Mouse (Mus musculus) hindbrain, embryonic 10.5 days (tissue): Measurements from ENCODE around the gene Pfdn4. TPM values are rescaled to one million over a fixed set of nuclear protein-coding genes. Genes with fewer than 3 reads are reported as not detected.
"Not testable (repeated sequence)": the region's sequence is repeated elsewhere in the genome, so short reads cannot be mapped to it uniquely, and the experiment has no call there.

ENCODE experiments used
- DNase-seq: peaks from one replicate; pipeline ENCODE4 v3.0.0-alpha.2; 2017; ENCODE audit warnings: low spot score
- H3K27ac ChIP-seq: fragments of 300-500 bp; sonication (generic); 2 replicates; pipeline ENCODE4 v1.5.1; 2016; ENCODE audit warnings: mild to moderate bottlenecking, moderate library complexity
- H3K27me3 ChIP-seq: fragments of 300-500 bp; sonication (generic); 2 replicates; pipeline ENCODE4 v1.6.1; 2016; ENCODE audit warnings: mild to moderate bottlenecking; ENCODE audit not compliant: poor library complexity, insufficient read depth, severe bottlenecking
- H3K36me3 ChIP-seq: fragments of 300-500 bp; sonication (generic); 2 replicates; pipeline ENCODE4 v1.6.1; 2016; ENCODE audit warnings: mild to moderate bottlenecking, moderate library complexity
- H3K4me1 ChIP-seq: fragments of 300-500 bp; sonication (generic); replicated peaks from 2 replicates; pipeline ENCODE4 v1.6.1; 2016; ENCODE audit warnings: mild to moderate bottlenecking
- H3K4me3 ChIP-seq: fragments of 300-500 bp; sonication (generic); 2 replicates; pipeline ENCODE4 v1.5.1; 2016; ENCODE audit warnings: mild to moderate bottlenecking, moderate library complexity
- H3K9me3 ChIP-seq: fragments of 300-500 bp; sonication (generic); 2 replicates; pipeline ENCODE4 v1.6.1; 2016; ENCODE audit warnings: mild to moderate bottlenecking, moderate library complexity
- WGBS: fragments of 180-500 bp; shearing (Covaris S2); methylation state at CpG from one replicate; pipeline ENCODE4 v1.1.7; 2016; 5-methylcytosine and 5-hydroxymethylcytosine counted together
- polyA plus RNA-seq: library from polyadenylated mRNA; unstranded; fragments of >200 nt; fragmentation: Nextera tagmentation; extraction: Ambion mirVana; gene quantifications from 2 replicates; pipeline ENCODE4 v1.2.1, GENCODE M21; 2016

The Pfdn4 gene
- 93.1 and 104 TPM in 2 replicates for polyA plus RNA-seq

DNA sequence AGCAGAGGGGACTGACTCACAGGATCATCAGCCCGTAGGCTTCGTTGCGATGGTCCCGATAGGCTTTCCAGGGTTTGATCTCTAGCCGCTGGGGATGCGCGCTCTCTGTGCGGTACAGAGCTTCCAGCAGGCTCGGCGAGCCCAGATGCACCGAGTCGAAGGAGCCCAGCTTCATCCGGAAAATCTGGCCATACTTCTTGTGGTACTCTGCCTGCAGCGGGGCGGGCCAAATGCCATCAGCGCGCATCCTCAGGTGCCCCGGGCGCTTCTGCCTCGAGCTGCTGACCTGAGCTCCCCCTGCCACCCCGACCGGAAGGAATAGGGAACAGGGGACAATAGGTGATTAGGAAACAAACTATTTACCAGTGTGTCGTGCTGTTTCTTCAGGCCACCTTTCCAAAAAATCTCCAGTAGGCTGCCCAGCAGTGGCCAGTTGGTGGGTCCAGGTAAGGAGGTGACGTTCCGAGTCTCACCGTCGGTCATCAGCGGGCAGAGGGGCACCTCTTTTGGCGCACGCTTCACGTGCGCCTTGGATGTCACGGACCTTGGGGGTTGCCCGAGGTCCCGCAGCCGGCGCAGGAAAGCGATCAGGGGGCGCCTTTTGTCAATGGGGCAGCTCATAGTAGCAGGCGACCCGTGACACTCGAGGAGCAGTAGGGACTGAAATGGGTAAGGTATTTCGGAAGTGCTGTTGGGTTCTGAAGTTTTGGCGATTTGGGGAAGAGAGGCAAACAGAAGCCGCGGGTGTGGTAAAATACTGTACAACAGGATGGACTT lies at the start of gene Pfdn4:
Gene Pfdn4, plus strand, starts transcription at position 275 of the 777 bp plus-strand sequence.
- Histone ChIP-seq H3K36me3 (no peaks in the 10 kb centered on the region), H3K4me3 (peak within 1 kb of the TSS; percentile 51), H3K27me3 (peaks cover 88% of the 10 kb centered on the region), H3K27ac (0 out of 2 replicates have a peak within 1 kb of the TSS, but pooled peaks have one; percentile 16), H3K9me3 (no peaks in the 10 kb centered on the region), H3K4me1 (peaks cover 32% of the 10 kb centered on the region)
- under 1% methylated on average over 46 of the region's 46 CpGs for WGBS
- peak; percentile 61 for DNase-seq

- Histone ChIP-seq H3K9me3 (no peaks in the 10 kb centered on the region), H3K27ac (no peak overlapping the region), H3K36me3 (no peaks in the 10 kb centered on the region), H3K4me1 (peaks cover 9% of the 10 kb centered on the region), H3K4me3 (no peak overlapping the region), H3K27me3 (0 out of 2 replicates have a peak, but pooled peaks cover 3% of the 10 kb centered on the region)
- WGBS, result 81% methylated on average over 5 of the region's 5 CpGs
- no peak for DNase-seq
Measured at GRCm38 (mm10) chr2:170446843-170447383, 49.3 kb upstream of the Pfdn4 start.

GRCm38 (mm10) chr2:170447651-170448050 lies 48.6 kb upstream of the Pfdn4 start:
- Histone ChIP-seq H3K4me3 (no peak overlapping the region), H3K36me3 (no peaks in the 10 kb centered on the region), H3K27me3 (peaks cover 8% of the 10 kb centered on the region; the same call in 1 of the 2 replicates), H3K4me1 (peaks cover 12% of the 10 kb centered on the region), H3K9me3 (no peaks in the 10 kb centered on the region), H3K27ac (no peak overlapping the region)
- WGBS, result 74% methylated on average over 10 of the region's 10 CpGs
- DNase-seq, result no peak

- Histone ChIP-seq H3K27ac (no peak overlapping the region), H3K36me3 (no peaks in the 10 kb centered on the region), H3K4me3 (no peak overlapping the region), H3K4me1 (peaks cover 12% of the 10 kb centered on the region), H3K27me3 (peaks cover 8% of the 10 kb centered on the region; the same call in 1 of the 2 replicates), H3K9me3 (no peaks in the 10 kb centered on the region)
- DNase-seq, result peak; percentile 87
- WGBS, result 12% methylated on average over 9 of the region's 9 CpGs
Measured at GRCm38 (mm10) chr2:170450933-170451332, 45.3 kb upstream of the Pfdn4 start.

GRCm38 (mm10) chr2:170453809-170454208 lies 42.4 kb upstream of the Pfdn4 start:
- not testable (repeated sequence) for H3K4me3 ChIP-seq
- 45% methylated on average over 4 of the region's 4 CpGs for WGBS

GRCm38 (mm10) chr2:170459183-170459582 lies 37.0 kb upstream of the Pfdn4 start:
- 67% methylated on average over 10 of the region's 10 CpGs for WGBS
- H3K4me1 ChIP-seq, result peaks cover 33% of the 10 kb centered on the region
- DNase-seq, result no peak
- no peak overlapping the region for H3K4me3 ChIP-seq
- H3K9me3 ChIP-seq, result no peaks in the 10 kb centered on the region
- H3K27me3 ChIP-seq, result 0 out of 2 replicates have a peak, but pooled peaks cover 7% of the 10 kb centered on the region
- H3K27ac ChIP-seq, result peak overlapping the region; percentile 45; the same call in 1 of the 2 replicates
- no peaks in the 10 kb centered on the region for H3K36me3 ChIP-seq

More at GRCm38 (mm10) chr2:170453809-170454208, 42.4 kb upstream of the Pfdn4 start:
- DNase-seq, H3K27ac ChIP-seq, H3K27me3 ChIP-seq, H3K9me3 ChIP-seq, H3K36me3 ChIP-seq: not testable (repeated sequence)
- H3K4me1 ChIP-seq, result peaks cover 22% of the 10 kb centered on the region

DNA sequence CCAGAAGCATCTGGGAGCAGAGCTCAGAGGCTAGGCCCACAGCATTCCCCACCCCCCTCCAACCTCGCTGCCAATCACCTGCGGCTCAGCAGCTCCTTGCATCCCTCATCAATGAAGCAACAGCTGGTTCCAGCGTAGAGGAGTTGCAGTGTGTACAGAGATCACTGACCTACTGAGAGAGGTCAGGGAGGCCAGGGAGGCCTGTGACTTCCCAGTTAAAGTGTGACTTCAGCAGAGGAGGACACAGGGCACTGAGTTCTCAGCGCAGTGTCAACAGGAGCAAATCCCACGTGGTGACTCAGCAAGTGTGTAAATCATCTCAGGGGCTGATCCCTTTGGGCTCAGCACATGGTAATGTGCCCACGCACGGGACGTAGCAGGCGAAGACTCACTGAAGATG lies 36.4 kb upstream of the Pfdn4 start:
- no peaks in the 10 kb centered on the region for H3K9me3 ChIP-seq
- no peaks in the 10 kb centered on the region for H3K36me3 ChIP-seq
- 0 out of 2 replicates have a peak, but pooled peaks cover 7% of the 10 kb centered on the region for H3K27me3 ChIP-seq
- H3K4me1 ChIP-seq, result peaks cover 33% of the 10 kb centered on the region
- no peak overlapping the region for H3K4me3 ChIP-seq
- WGBS, result 22% methylated on average over 9 of the region's 9 CpGs
- DNase-seq, result peak; percentile 75
- H3K27ac ChIP-seq, result peak overlapping the region; percentile 45

DNA sequence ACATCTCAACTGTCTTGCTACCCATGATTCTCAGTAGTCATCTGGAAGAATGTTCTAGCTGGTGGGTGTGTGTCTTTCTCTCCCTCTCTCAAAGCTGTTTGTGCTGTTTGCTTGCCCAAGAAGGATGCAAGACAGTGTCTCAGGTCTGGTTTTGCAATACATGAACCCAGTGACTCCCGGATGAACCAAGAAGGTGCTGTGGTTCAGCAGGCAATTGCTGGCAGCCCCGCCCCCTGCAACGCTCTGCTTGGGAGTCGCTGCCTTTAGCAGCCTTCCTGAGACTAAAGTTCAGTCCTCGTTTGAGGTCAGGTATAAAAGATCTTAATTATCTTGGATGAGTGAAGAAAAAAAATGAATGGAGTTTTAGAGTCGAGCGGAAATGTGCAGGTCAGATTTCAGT lies 34.6 kb upstream of the Pfdn4 start:
- H3K27me3 ChIP-seq, result 0 out of 2 replicates have a peak, but pooled peaks cover 7% of the 10 kb centered on the region
- H3K9me3 ChIP-seq, result no peaks in the 10 kb centered on the region
- whole genome bisulfite sequencing, result 73% methylated on average over 7 of the region's 7 CpGs
- no peaks in the 10 kb centered on the region for H3K36me3 ChIP-seq
- H3K4me3 ChIP-seq, result no peak overlapping the region
- no peak overlapping the region for H3K27ac ChIP-seq
- DNase-seq, result no peak
- peaks cover 33% of the 10 kb centered on the region for H3K4me1 ChIP-seq

DNA sequence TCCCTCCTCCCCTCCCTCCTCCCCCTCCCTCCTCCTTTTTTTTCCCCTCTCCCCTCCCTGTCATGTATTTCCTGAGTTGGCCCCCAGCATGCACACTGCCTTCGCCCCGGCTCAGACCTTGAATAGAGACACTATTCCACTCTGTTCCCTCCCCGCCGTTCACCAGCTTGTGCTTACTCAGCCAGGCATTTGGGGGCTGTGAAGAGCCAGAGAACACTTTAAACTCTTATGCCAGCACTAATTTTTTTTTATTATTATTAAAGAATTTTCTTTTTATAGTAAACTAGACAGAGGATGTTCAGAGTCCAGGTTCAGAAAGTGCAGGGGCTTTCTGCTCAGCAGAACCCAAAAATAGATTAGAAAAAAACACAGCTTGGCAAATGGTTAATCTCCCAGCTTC lies 31.4 kb upstream of the Pfdn4 start:
- H3K36me3 ChIP-seq, result no peaks in the 10 kb centered on the region
- peaks cover 23% of the 10 kb centered on the region for H3K4me1 ChIP-seq

GRCm38 (mm10) chr2:170468009-170468408 lies 28.2 kb upstream of the Pfdn4 start:
- Histone ChIP-seq H3K27me3 (peaks cover 22% of the 10 kb centered on the region), H3K27ac (no peak overlapping the region), H3K36me3 (no peaks in the 10 kb centered on the region), H3K9me3 (no peaks in the 10 kb centered on the region), H3K4me3 (no peak overlapping the region), H3K4me1 (peaks cover 20% of the 10 kb centered on the region)
- no peak for DNase-seq

More for the DNA sequence above, 31.4 kb upstream of the Pfdn4 start:
- DNase-seq, result no peak
- Histone ChIP-seq H3K4me3 (no peak overlapping the region), H3K9me3 (no peaks in the 10 kb centered on the region), H3K27ac (no peak overlapping the region), H3K27me3 (peaks cover 13% of the 10 kb centered on the region; the same call in 1 of the 2 replicates)
- WGBS, result 51% methylated on average over 4 of the region's 4 CpGs

DNA sequence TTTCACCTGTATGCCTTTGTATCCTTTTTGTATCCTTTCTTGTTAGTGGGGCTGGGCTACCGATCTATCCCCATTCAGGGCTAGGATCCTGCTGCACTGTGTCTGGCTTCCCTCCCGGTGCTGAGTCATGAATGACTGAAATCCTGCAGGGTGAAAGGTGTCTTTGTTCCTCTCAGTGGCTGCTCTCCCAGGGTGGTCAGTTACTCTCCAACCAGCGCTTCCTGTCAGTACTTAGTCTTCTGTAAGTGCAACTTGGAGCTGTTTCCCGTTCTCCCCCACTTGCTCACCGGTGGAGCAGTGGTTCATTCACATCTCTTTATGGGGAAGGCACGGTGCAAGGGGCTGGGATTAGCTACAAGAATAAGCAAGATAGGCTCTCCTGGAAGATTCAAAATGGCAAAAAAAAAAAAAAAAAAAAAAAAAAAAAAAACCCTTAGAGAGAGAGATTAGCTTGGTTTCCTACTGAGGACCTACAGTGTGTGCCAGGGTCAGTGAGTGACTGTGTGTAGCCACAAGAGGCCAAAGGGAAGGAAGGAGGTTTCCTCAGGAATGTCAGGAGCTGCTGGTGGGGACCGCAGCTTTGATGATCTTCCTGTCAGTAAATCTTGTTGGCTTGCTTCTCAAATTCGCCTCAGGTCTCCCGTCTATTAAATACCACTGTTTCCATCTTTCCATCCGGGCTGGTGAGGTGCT lies 26.5 kb upstream of the Pfdn4 start:
- no peaks in the 10 kb centered on the region for H3K36me3 ChIP-seq
- peaks cover 20% of the 10 kb centered on the region for H3K4me1 ChIP-seq
- H3K27me3 ChIP-seq, result peaks cover 22% of the 10 kb centered on the region
- 0 out of 2 replicates have a peak, but pooled peaks cover 3% of the 10 kb centered on the region for H3K9me3 ChIP-seq
- 0 out of 2 replicates have a peak overlapping the region, but pooled peaks have one; percentile 9 for H3K27ac ChIP-seq
- DNase-seq, result peak; percentile 27
- 13% methylated on average over 10 of the region's 10 CpGs for WGBS
- H3K4me3 ChIP-seq, result no peak overlapping the region

DNA sequence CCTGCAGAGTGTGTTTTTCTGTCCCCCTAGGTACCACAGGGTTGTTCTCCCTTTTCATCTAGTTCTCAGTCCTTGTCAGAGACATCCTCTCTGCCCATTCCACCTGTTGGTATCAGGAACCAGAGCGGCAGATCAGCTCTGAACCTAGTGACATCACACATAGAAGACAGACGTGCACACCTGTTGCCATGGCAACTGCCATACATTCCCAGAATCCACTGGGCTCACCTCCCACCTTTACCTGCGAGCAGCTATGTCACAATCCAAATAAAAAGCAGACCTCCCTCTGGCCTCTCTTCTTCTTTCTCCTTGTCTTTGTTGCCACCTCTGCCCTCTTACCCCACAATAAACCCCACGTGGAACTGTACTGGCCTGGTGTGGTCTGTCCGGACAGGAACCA lies 25.6 kb upstream of the Pfdn4 start:
- peaks cover 22% of the 10 kb centered on the region for H3K27me3 ChIP-seq
- H3K4me1 ChIP-seq, result peaks cover 20% of the 10 kb centered on the region
- no peaks in the 10 kb centered on the region for H3K36me3 ChIP-seq
- no peak overlapping the region for H3K4me3 ChIP-seq
- H3K9me3 ChIP-seq, result 0 out of 2 replicates have a peak, but pooled peaks cover 3% of the 10 kb centered on the region
- no peak overlapping the region for H3K27ac ChIP-seq
- DNase-seq, result no peak
- WGBS, result 85% methylated on average over 5 of the region's 5 CpGs
